ENCODE assay signal across 20 mouse cellular contexts in genomic region chr14:31800976-31801375, GRCm38 (mm10). TPM values are rescaled to one million over a fixed set of nuclear protein-coding genes. Genes with fewer than 3 reads are reported as not detected.
DNase-seq lines count a peak whose midpoint lies in the region; ATAC-seq and TF ChIP-seq lines count a peak whose summit lies in the region.
"Had no signal": no experiment of that assay in that cellular context is flagged by ENCODE, and none has a peak within 500 bp of the region (broad histone marks: within the 10 kb centered on the region; RNA-seq: fewer than 3 reads in every experiment).

No protein-coding gene starts in this region.

- WGBS in kidney, embryonic 14.5 days, result 87% methylated on average over 7 of the region's 7 CpGs
- 68% methylated on average over 7 of the region's 7 CpGs for WGBS in intestine, postnatal 0 days
- 24% methylated on average over 7 of the region's 7 CpGs for WGBS in small intestine, adult 2 months

- peak; percentile 33 for DNase-seq in kidney, adult 18-20 months
- peak; percentile 40 for DNase-seq in kidney, postnatal 10 days
- DNase-seq in adrenal gland, postnatal 10 days, result no peak
- DNase-seq in embryo, embryonic 10.5 days (ENCODE audit: low spot score), result no peak
- DNase-seq: adrenal gland, postnatal 25 days; cerebellum, adult 18-20 months; cerebellum, adult 9-11 months; embryo, embryonic 11 days; gastrocnemius, adult 2 months; gastrocnemius, postnatal 25 days had no signal

- TF ChIP-seq POLR2A in small intestine, adult 2 months (IDR thresholded peaks at IDR 0.05; ENCODE audit: low read depth, low read length), result no peak

- H3K4me3 ChIP-seq in kidney, embryonic 14.5 days (ENCODE audit: low read length), result no peak overlapping the region
- no peak overlapping the region for H3K4me3 ChIP-seq in intestine, postnatal 0 days (ENCODE audit: low read depth, low read length)
- H3K4me3 ChIP-seq in small intestine, adult 2 months (ENCODE audit: low read depth, low read length), result no peak overlapping the region
- H3K4me3 ChIP-seq: embryonic facial prominence, embryonic 15.5 days; erythroblast, embryonic 14.5 days; forebrain, embryonic 10.5 days; gastrocnemius, adult 2 months; heart, embryonic 12.5 days; hindbrain, embryonic 10.5 days had no signal

- no peak for ATAC-seq in kidney, embryonic 14.5 days (ENCODE audit: low FRiP score, low TSS enrichment)
- ATAC-seq in intestine, postnatal 0 days, result peak; percentile 41; the same call in 1 of the 2 replicates
- ATAC-seq: forebrain, embryonic 14.5 days had no signal

- no peaks in the 10 kb centered on the region for H3K36me3 ChIP-seq in kidney, embryonic 14.5 days (ENCODE audit: control insufficient read depth, insufficient read depth, low read length)
- no peaks in the 10 kb centered on the region for H3K36me3 ChIP-seq in intestine, postnatal 0 days (ENCODE audit: control insufficient read depth, insufficient read depth)
- no peaks in the 10 kb centered on the region for H3K36me3 ChIP-seq in small intestine, adult 2 months (ENCODE audit: control insufficient read depth, insufficient read depth, low read length)
- H3K36me3 ChIP-seq: embryonic facial prominence, embryonic 15.5 days; forebrain, embryonic 10.5 days; heart, embryonic 12.5 days; hindbrain, embryonic 10.5 days had no signal

- no peak overlapping the region for H3K4me2 ChIP-seq in kidney, embryonic 14.5 days (replicated peaks; ENCODE audit: low read depth, low read length)
- H3K4me2 ChIP-seq in intestine, postnatal 0 days (replicated peaks; ENCODE audit: low read depth), result no peak overlapping the region
- H3K4me2 ChIP-seq: embryonic facial prominence, embryonic 15.5 days; heart, embryonic 12.5 days; hindbrain, embryonic 14.5 days had no signal

- H3K9ac ChIP-seq in kidney, embryonic 14.5 days (ENCODE audit: low read depth, low read length), result no peak overlapping the region
- no peak overlapping the region for H3K9ac ChIP-seq in intestine, postnatal 0 days (ENCODE audit: low read depth, low read length)
- H3K9ac ChIP-seq: embryonic facial prominence, embryonic 15.5 days; heart, embryonic 12.5 days; hindbrain, embryonic 14.5 days had no signal

- TF ChIP-seq CTCF in intestine, postnatal 0 days (IDR thresholded peaks at IDR 0.05; ENCODE audit: low read depth), result no peak
- TF ChIP-seq CTCF in small intestine, adult 2 months (IDR thresholded peaks at IDR 0.05; ENCODE audit: extremely low read depth, insufficient read length, insufficient replicate concordance, low read depth, low read length), result no peak

- H3K9me3 ChIP-seq in kidney, embryonic 14.5 days (ENCODE audit: control insufficient read depth, low read length), result no peaks in the 10 kb centered on the region
- H3K9me3 ChIP-seq in intestine, postnatal 0 days (ENCODE audit: control insufficient read depth), result no peaks in the 10 kb centered on the region
- H3K9me3 ChIP-seq: embryonic facial prominence, embryonic 15.5 days; forebrain, embryonic 10.5 days; heart, embryonic 12.5 days; hindbrain, embryonic 10.5 days had no signal

- H3K27me3 ChIP-seq in kidney, embryonic 14.5 days (ENCODE audit: control insufficient read depth, insufficient read depth, low read length), result no peaks in the 10 kb centered on the region
- H3K27me3 ChIP-seq in intestine, postnatal 0 days (replicated peaks; ENCODE audit: control insufficient read depth, insufficient read depth, low read length), result no peaks in the 10 kb centered on the region
- H3K27me3 ChIP-seq in small intestine, adult 2 months (ENCODE audit: control insufficient read depth, insufficient read depth, low read length), result no peaks in the 10 kb centered on the region
- H3K27me3 ChIP-seq: embryonic facial prominence, embryonic 15.5 days; heart, embryonic 12.5 days had no signal

- no peak overlapping the region for H3K27ac ChIP-seq in kidney, embryonic 14.5 days (ENCODE audit: low read depth, low read length)
- no peak overlapping the region for H3K27ac ChIP-seq in intestine, postnatal 0 days (ENCODE audit: low read depth, low read length)
- H3K27ac ChIP-seq in small intestine, adult 2 months (ENCODE audit: insufficient read depth, low read depth, low read length), result peak overlapping the region; percentile 51; the same call in 1 of the 2 replicates
- H3K27ac ChIP-seq: embryonic facial prominence, embryonic 15.5 days; forebrain, embryonic 10.5 days; gastrocnemius, adult 2 months; hindbrain, embryonic 10.5 days; hindbrain, embryonic 14.5 days had no signal

- no peaks in the 10 kb centered on the region for H3K4me1 ChIP-seq in kidney, embryonic 14.5 days (ENCODE audit: control insufficient read depth, insufficient read depth, low read length)
- H3K4me1 ChIP-seq in intestine, postnatal 0 days (replicated peaks; ENCODE audit: control insufficient read depth, insufficient read depth, low read length), result no peaks in the 10 kb centered on the region
- H3K4me1 ChIP-seq in small intestine, adult 2 months (ENCODE audit: control insufficient read depth, insufficient read depth, insufficient read length, low read length), result 0 out of 2 replicates have a peak, but pooled peaks cover 2% of the 10 kb centered on the region

RNA-seq across cellular contexts. Expression of gene Ankrd28, which starts 29.5 kb away (rescaled TPM):
- polyA plus RNA-seq in kidney, embryonic 14.5 days (2014; fragmentation: Nextera tagmentation; extraction: Ambion mirVana), result 5.9 and 11.0 TPM in 2 replicates
- polyA plus RNA-seq in intestine, postnatal 0 days (2015; fragmentation: Nextera tagmentation; extraction: Ambion mirVana), result 3.9 and 4.6 TPM in 2 replicates
- 1.6 and 2.2 TPM in 2 replicates for polyA plus RNA-seq in small intestine, adult 2 months (2012; rRNA removed)
- total RNA-seq in adrenal gland, postnatal 10 days (2021), result 10 to 100 TPM; 26.9 to 37.5 TPM

Comparison
In these comparisons a context has a peak if more than half of its experiments do, and no peak if none do; other contexts are left out.
1. DNase-seq: peak in kidney, adult 18-20 months (single experiment) and kidney, postnatal 10 days (single experiment); none in adrenal gland, postnatal 10 days (single experiment) and embryo, embryonic 10.5 days (single experiment).